Mouse (Mus musculus) spleen, adult 2 months (tissue): ENCODE data around the gene Dars2.

Experiments used
- CTCF ChIP-seq: fragments of 200-500 bp; IDR thresholded peaks from 2 replicates; pipeline ENCODE4 v1.5.1; 2011; ENCODE audit warnings: mild to moderate bottlenecking, inconsistent platforms; ENCODE audit not compliant: insufficient read depth, insufficient read length, insufficient replicate concordance; ENCODE audit errors: extremely low read depth
- POLR2A ChIP-seq: fragments of 200-500 bp; IDR thresholded peaks from 2 replicates; pipeline ENCODE4 v1.6.1; 2011; ENCODE audit warnings: low read depth, low read length, inconsistent platforms

GRCm38 (mm10) chr1:161103842-161104241 is 33.4 kb upstream of the Dars2 start:
- no peak for TF ChIP-seq POLR2A
- TF ChIP-seq CTCF = no peak
